Comparison of ENCODE assay signal across 8 mouse cellular contexts in genomic region chr13:93772279-93772636, GRCm38 (mm10). TPM values are rescaled to one million over a fixed set of nuclear protein-coding genes. Genes with fewer than 3 reads are reported as not detected.
DNase-seq lines count a peak whose midpoint lies in the region; ATAC-seq and TF ChIP-seq lines count a peak whose summit lies in the region.

No protein-coding gene starts in this region.

- ATAC-seq in lung, embryonic 14.5 days (ENCODE audit: insufficient read depth), result peak; percentile 48; the same call in 1 of the 2 replicates
- ATAC-seq in embryonic facial prominence, embryonic 15.5 days (ENCODE audit: insufficient number of reproducible peaks, low FRiP score, low TSS enrichment, low read depth), result 0 out of 2 replicates have a peak, but pooled peaks have one; percentile 6
- peak; percentile 56 for ATAC-seq in intestine, embryonic 14.5 days (replicated peaks; ENCODE audit: low FRiP score, low TSS enrichment, low read depth)
- ATAC-seq in neural tube, embryonic 12.5 days (ENCODE audit: low FRiP score, low read depth), result no peak; the same call in 1 of the 2 replicates

- no peaks in the 10 kb centered on the region for H3K9me3 ChIP-seq in lung, embryonic 14.5 days (ENCODE audit: low read depth, low read length)
- no peaks in the 10 kb centered on the region for H3K9me3 ChIP-seq in embryonic facial prominence, embryonic 15.5 days (replicated peaks)
- no peaks in the 10 kb centered on the region for H3K9me3 ChIP-seq in intestine, embryonic 14.5 days (ENCODE audit: control insufficient read depth, low read length)
- H3K9me3 ChIP-seq in neural tube, embryonic 12.5 days, result no peaks in the 10 kb centered on the region

- DNase-seq in lung, embryonic 14.5 days, result no peak
- DNase-seq in lung, postnatal 25 days (ENCODE audit: low spot score), result no peak
- no peak for DNase-seq in intestine, embryonic 14.5 days (ENCODE audit: low spot score)
- no peak for DNase-seq in gastrocnemius, postnatal 25 days
- DNase-seq in embryo, embryonic 10 days (ENCODE audit: low spot score), result no peak
- DNase-seq in retina, postnatal 1 day, result no peak

- no peaks in the 10 kb centered on the region for H3K27me3 ChIP-seq in lung, embryonic 14.5 days (ENCODE audit: insufficient read depth, low read length)
- no peaks in the 10 kb centered on the region for H3K27me3 ChIP-seq in embryonic facial prominence, embryonic 15.5 days
- no peaks in the 10 kb centered on the region for H3K27me3 ChIP-seq in intestine, embryonic 14.5 days (replicated peaks; ENCODE audit: control insufficient read depth, insufficient read depth, low read length)
- no peaks in the 10 kb centered on the region for H3K27me3 ChIP-seq in neural tube, embryonic 12.5 days (replicated peaks)

- peak overlapping the region; percentile 99 for H3K4me2 ChIP-seq in lung, embryonic 14.5 days
- peak overlapping the region; percentile 95 for H3K4me2 ChIP-seq in embryonic facial prominence, embryonic 15.5 days (replicated peaks)
- peak overlapping the region; percentile 96 for H3K4me2 ChIP-seq in intestine, embryonic 14.5 days (ENCODE audit: low read length)
- H3K4me2 ChIP-seq in neural tube, embryonic 12.5 days (replicated peaks), result peak overlapping the region; percentile 88

- H3K4me1 ChIP-seq in lung, embryonic 14.5 days (ENCODE audit: insufficient read depth), result no peaks in the 10 kb centered on the region
- H3K4me1 ChIP-seq in embryonic facial prominence, embryonic 15.5 days, result peaks cover 10% of the 10 kb centered on the region; the same call in 1 of the 2 replicates
- H3K4me1 ChIP-seq in intestine, embryonic 14.5 days (replicated peaks; ENCODE audit: control insufficient read depth, insufficient read depth, low read length), result peaks cover 10% of the 10 kb centered on the region; the same call in 1 of the 2 replicates
- peaks cover 8% of the 10 kb centered on the region; the same call in 1 of the 2 replicates for H3K4me1 ChIP-seq in neural tube, embryonic 12.5 days

- H3K27ac ChIP-seq in lung, embryonic 14.5 days (ENCODE audit: low read depth), result peak overlapping the region; percentile 88; the same call in 1 of the 2 replicates
- peak overlapping the region; percentile 85 for H3K27ac ChIP-seq in embryonic facial prominence, embryonic 15.5 days (replicated peaks)
- H3K27ac ChIP-seq in intestine, embryonic 14.5 days (ENCODE audit: low read depth), result no peak overlapping the region
- H3K27ac ChIP-seq in neural tube, embryonic 12.5 days, result no peak overlapping the region

- no peak for TF ChIP-seq CTCF in lung, embryonic 14.5 days (IDR thresholded peaks at IDR 0.05; ENCODE audit: low read depth)

- 29% methylated on average over 8 of the region's 8 CpGs for WGBS in lung, embryonic 14.5 days
- 35% methylated on average over 8 of the region's 8 CpGs for WGBS in embryonic facial prominence, embryonic 15.5 days
- 28% methylated on average over 8 of the region's 8 CpGs for WGBS in intestine, embryonic 14.5 days
- WGBS in neural tube, embryonic 12.5 days, result 34% methylated on average over 8 of the region's 8 CpGs

- H3K4me3 ChIP-seq in lung, embryonic 14.5 days (ENCODE audit: low read depth, low read length), result peak overlapping the region; percentile 66
- peak overlapping the region; percentile 81 for H3K4me3 ChIP-seq in embryonic facial prominence, embryonic 15.5 days (replicated peaks)
- H3K4me3 ChIP-seq in intestine, embryonic 14.5 days (ENCODE audit: low read depth, low read length), result peak overlapping the region; percentile 68
- peak overlapping the region; percentile 54 for H3K4me3 ChIP-seq in neural tube, embryonic 12.5 days

- no peaks in the 10 kb centered on the region for H3K36me3 ChIP-seq in lung, embryonic 14.5 days (ENCODE audit: insufficient read depth)
- H3K36me3 ChIP-seq in embryonic facial prominence, embryonic 15.5 days, result no peaks in the 10 kb centered on the region
- H3K36me3 ChIP-seq in intestine, embryonic 14.5 days (ENCODE audit: control insufficient read depth, insufficient read depth, low read length), result no peaks in the 10 kb centered on the region
- no peaks in the 10 kb centered on the region for H3K36me3 ChIP-seq in neural tube, embryonic 12.5 days

- peak overlapping the region; percentile 82 for H3K9ac ChIP-seq in lung, embryonic 14.5 days
- peak overlapping the region; percentile 65 for H3K9ac ChIP-seq in embryonic facial prominence, embryonic 15.5 days
- peak overlapping the region; percentile 76 for H3K9ac ChIP-seq in intestine, embryonic 14.5 days (ENCODE audit: low read length)
- peak overlapping the region; percentile 71 for H3K9ac ChIP-seq in neural tube, embryonic 12.5 days

RNA-seq across cellular contexts. Expression of gene Arsb, which starts 0.8 kb away (rescaled TPM):
- polyA plus RNA-seq in lung, embryonic 14.5 days (2014; fragmentation: Nextera tagmentation; extraction: Ambion mirVana), result 20.3 and 21.2 TPM in 2 replicates
- polyA plus RNA-seq in embryonic facial prominence, embryonic 15.5 days (2015; fragmentation: Nextera tagmentation; extraction: Ambion mirVana), result 18.3 and 21.5 TPM in 2 replicates
- 14.2 and 14.3 TPM in 2 replicates for polyA plus RNA-seq in intestine, embryonic 14.5 days (2014; fragmentation: Nextera tagmentation; extraction: Ambion mirVana)
- 6.2 and 7.6 TPM in 2 replicates for polyA plus RNA-seq in neural tube, embryonic 12.5 days (2016; fragmentation: Nextera tagmentation; extraction: Ambion mirVana)
- total RNA-seq in gastrocnemius, postnatal 25 days (2021), result 1 to 10 TPM; 3.7 to 4.2 TPM

Comparison
In these comparisons a context has a peak if more than half of its experiments do, and no peak if none do; other contexts are left out.
1. H3K27ac ChIP-seq: peak in lung, embryonic 14.5 days (single experiment) and embryonic facial prominence, embryonic 15.5 days (single experiment); none in intestine, embryonic 14.5 days (single experiment) and neural tube, embryonic 12.5 days (single experiment).
2. Peak in every context shown above with its lines, with median percentiles within 50 percentile points of each other: H3K4me2 ChIP-seq, H3K4me3 ChIP-seq and H3K9ac ChIP-seq.